9 mouse cellular contexts compared by ENCODE assay signal in genomic region chr4:117156372-117156771, GRCm38 (mm10). TPM values are rescaled to one million over a fixed set of nuclear protein-coding genes. Genes with fewer than 3 reads are reported as not detected.
DNase-seq lines count a peak whose midpoint lies in the region; ATAC-seq and TF ChIP-seq lines count a peak whose summit lies in the region.
"Had no signal": no experiment of that assay in that cellular context is flagged by ENCODE, and none has a peak within 500 bp of the region (broad histone marks: within the 10 kb centered on the region; RNA-seq: fewer than 3 reads in every experiment).

No protein-coding gene starts in this region.

- 30% methylated on average over 6 of the region's 6 CpGs for WGBS in embryonic facial prominence, embryonic 13.5 days
- WGBS in intestine, postnatal 0 days: 31% methylated on average over 6 of the region's 6 CpGs
- WGBS in neural tube, embryonic 14.5 days: 27% methylated on average over 6 of the region's 6 CpGs

- H3K36me3 ChIP-seq in embryonic facial prominence, embryonic 13.5 days: peaks cover 59% of the 10 kb centered on the region
- peaks cover 27% of the 10 kb centered on the region for H3K36me3 ChIP-seq in intestine, postnatal 0 days (ENCODE audit: control insufficient read depth, insufficient read depth)
- H3K36me3 ChIP-seq in neural tube, embryonic 14.5 days (ENCODE audit: control insufficient read depth, insufficient read depth, low read length): peaks cover 28% of the 10 kb centered on the region

- no peak for DNase-seq in layer of hippocampus, adult 2 months (ENCODE audit: low spot score in 2 of 2)
- DNase-seq in layer of hippocampus, postnatal 36 days: no peak
- no peak for DNase-seq in layer of hippocampus, adult 8-10 months (ENCODE audit: low spot score in 2 of 2)
- DNase-seq in spleen, adult 12 weeks (ENCODE audit: low spot score): no peak

- H3K9ac ChIP-seq in embryonic facial prominence, embryonic 13.5 days: peak overlapping the region; percentile 100
- H3K9ac ChIP-seq in intestine, postnatal 0 days (ENCODE audit: low read depth, low read length): peak overlapping the region; percentile 92; the same call in 1 of the 2 replicates
- peak overlapping the region; percentile 95 for H3K9ac ChIP-seq in neural tube, embryonic 14.5 days (replicated peaks; ENCODE audit: low read depth, low read length)

- ATAC-seq in embryonic facial prominence, embryonic 13.5 days (ENCODE audit: insufficient number of reproducible peaks, insufficient read depth, low FRiP score, low TSS enrichment, low read depth): no peak
- no peak; the same call in 1 of the 2 replicates for ATAC-seq in intestine, postnatal 0 days
- no peak; the same call in 1 of the 2 replicates for ATAC-seq in neural tube, embryonic 14.5 days (ENCODE audit: low read depth)
- ATAC-seq in cerebellum, adult (ENCODE audit: insufficient number of reproducible peaks, low FRiP score, low TSS enrichment): no peak

- peak overlapping the region; percentile 94 for H3K27ac ChIP-seq in layer of hippocampus, adult 2 months
- H3K27ac ChIP-seq in embryonic facial prominence, embryonic 13.5 days: peak overlapping the region; percentile 92; the same call in 1 of the 2 replicates
- no peak overlapping the region for H3K27ac ChIP-seq in intestine, postnatal 0 days (ENCODE audit: low read depth, low read length)
- peak overlapping the region; percentile 92 for H3K27ac ChIP-seq in neural tube, embryonic 14.5 days (ENCODE audit: low read depth, low read length)

- H3K4me1 ChIP-seq in embryonic facial prominence, embryonic 13.5 days: peaks cover 21% of the 10 kb centered on the region
- H3K4me1 ChIP-seq in intestine, postnatal 0 days (replicated peaks; ENCODE audit: control insufficient read depth, insufficient read depth, low read length): 0 out of 2 replicates have a peak, but pooled peaks cover 4% of the 10 kb centered on the region
- H3K4me1 ChIP-seq in neural tube, embryonic 14.5 days (ENCODE audit: control insufficient read depth, insufficient read depth, low read length): no peaks in the 10 kb centered on the region

- TF ChIP-seq CTCF in layer of hippocampus, adult 2 months (conservative IDR thresholded peaks at IDR 0.05): no peak
- TF ChIP-seq CTCF in intestine, postnatal 0 days (IDR thresholded peaks at IDR 0.05; ENCODE audit: low read depth): no peak

- H3K4me3 ChIP-seq in layer of hippocampus, adult 2 months: peak overlapping the region; percentile 84
- peak overlapping the region; percentile 69 for H3K4me3 ChIP-seq in embryonic facial prominence, embryonic 13.5 days
- peak overlapping the region; percentile 91 for H3K4me3 ChIP-seq in intestine, postnatal 0 days (ENCODE audit: low read depth, low read length)
- peak overlapping the region; percentile 96 for H3K4me3 ChIP-seq in neural tube, embryonic 14.5 days (ENCODE audit: low read depth, low read length)

- H3K4me2 ChIP-seq in embryonic facial prominence, embryonic 13.5 days: peak overlapping the region; percentile 79
- H3K4me2 ChIP-seq in intestine, postnatal 0 days (replicated peaks; ENCODE audit: low read depth): peak overlapping the region; percentile 87
- peak overlapping the region; percentile 97 for H3K4me2 ChIP-seq in neural tube, embryonic 14.5 days (ENCODE audit: low read depth, low read length)

- no peaks in the 10 kb centered on the region for H3K9me3 ChIP-seq in embryonic facial prominence, embryonic 13.5 days
- H3K9me3 ChIP-seq in intestine, postnatal 0 days (ENCODE audit: control insufficient read depth): no peaks in the 10 kb centered on the region
- H3K9me3 ChIP-seq in neural tube, embryonic 14.5 days (ENCODE audit: control insufficient read depth, low read length): no peaks in the 10 kb centered on the region

- H3K27me3 ChIP-seq in embryonic facial prominence, embryonic 13.5 days: no peaks in the 10 kb centered on the region
- no peaks in the 10 kb centered on the region for H3K27me3 ChIP-seq in intestine, postnatal 0 days (replicated peaks; ENCODE audit: control insufficient read depth, insufficient read depth, low read length)
- no peaks in the 10 kb centered on the region for H3K27me3 ChIP-seq in neural tube, embryonic 14.5 days (ENCODE audit: control insufficient read depth, insufficient read depth, low read length)

RNA-seq across cellular contexts. Expression of gene Rps8, which starts 0.3 kb away (rescaled TPM):
- total RNA-seq in layer of hippocampus, adult 2 months (2021): 100 to 1,000 TPM; 509 to 527 TPM
- 100 to 1,000 TPM; 503 to 512 TPM for total RNA-seq in layer of hippocampus, postnatal 36 days (2021)
- polyA plus RNA-seq in embryonic facial prominence, embryonic 13.5 days (2015; fragmentation: Nextera tagmentation; extraction: Ambion mirVana): 1,074 and 1,114 TPM in 2 replicates
- 563 and 564 TPM in 2 replicates for polyA plus RNA-seq in intestine, postnatal 0 days (2015; fragmentation: Nextera tagmentation; extraction: Ambion mirVana)
- 549 and 599 TPM in 2 replicates for polyA plus RNA-seq in neural tube, embryonic 14.5 days (2014; fragmentation: Nextera tagmentation; extraction: Ambion mirVana)
- 100 to 1,000 TPM; 448 to 635 (median 527) TPM for total RNA-seq in layer of hippocampus, adult 8-10 months (2022)

RNA-seq across cellular contexts. Expression of gene Plk3, which starts 22.6 kb away (rescaled TPM):
- 1 to 10 TPM; 6.9 to 7.2 TPM for total RNA-seq in layer of hippocampus, adult 2 months (2021)
- total RNA-seq in layer of hippocampus, postnatal 36 days (2021): 10 to 100 TPM in 1 of 2 experiments, 1 to 10 TPM in 1; 8.0 to 10.0 TPM
- polyA plus RNA-seq in embryonic facial prominence, embryonic 13.5 days (2015; fragmentation: Nextera tagmentation; extraction: Ambion mirVana): 3.2 and 3.3 TPM in 2 replicates
- 5.3 and 7.0 TPM in 2 replicates for polyA plus RNA-seq in intestine, postnatal 0 days (2015; fragmentation: Nextera tagmentation; extraction: Ambion mirVana)
- 16.1 and 19.1 TPM in 2 replicates for polyA plus RNA-seq in neural tube, embryonic 14.5 days (2014; fragmentation: Nextera tagmentation; extraction: Ambion mirVana)
- total RNA-seq in layer of hippocampus, adult 8-10 months (2022): 1 to 10 TPM; 9.0 to 10.0 (median 9.6) TPM

RNA-seq across cellular contexts. Expression of gene Kif2c, which starts 26.1 kb away (rescaled TPM):
- under 1 TPM; 0.26 to 0.47 TPM for total RNA-seq in layer of hippocampus, adult 2 months (2021)
- total RNA-seq in layer of hippocampus, postnatal 36 days (2021): under 1 TPM; 0.40 to 0.46 TPM
- 63.4 and 73.4 TPM in 2 replicates for polyA plus RNA-seq in embryonic facial prominence, embryonic 13.5 days (2015; fragmentation: Nextera tagmentation; extraction: Ambion mirVana)
- 6.8 and 7.9 TPM in 2 replicates for polyA plus RNA-seq in intestine, postnatal 0 days (2015; fragmentation: Nextera tagmentation; extraction: Ambion mirVana)
- 3.5 and 6.0 TPM in 2 replicates for polyA plus RNA-seq in neural tube, embryonic 14.5 days (2014; fragmentation: Nextera tagmentation; extraction: Ambion mirVana)
- total RNA-seq in layer of hippocampus, adult 8-10 months (2022): under 1 TPM; 0.20 to 0.69 (median 0.37) TPM

RNA-seq across cellular contexts. Expression of gene Tctex1d4, which starts 29.8 kb away (rescaled TPM):
- total RNA-seq in layer of hippocampus, adult 2 months (2021): under 1 TPM in 1 of 2 experiments, not detected in 1; 0.38 TPM
- not detected for total RNA-seq in layer of hippocampus, postnatal 36 days (2021)
- polyA plus RNA-seq in embryonic facial prominence, embryonic 13.5 days (2015; fragmentation: Nextera tagmentation; extraction: Ambion mirVana): not detected in 2 replicates
- polyA plus RNA-seq in intestine, postnatal 0 days (2015; fragmentation: Nextera tagmentation; extraction: Ambion mirVana): 0.22 TPM in 2 replicates
- not detected in 2 replicates for polyA plus RNA-seq in neural tube, embryonic 14.5 days (2014; fragmentation: Nextera tagmentation; extraction: Ambion mirVana)
- under 1 TPM; 0.74 to 0.81 (median 0.78) TPM for total RNA-seq in layer of hippocampus, adult 8-10 months (2022)
- total RNA-seq: granulocyte monocyte progenitor cell, adult 5-6 weeks had no signal

RNA-seq across cellular contexts. Expression of gene Btbd19, which starts 30.8 kb away (rescaled TPM):
- total RNA-seq in layer of hippocampus, adult 2 months (2021): 10 to 100 TPM; 13.3 to 14.8 TPM
- total RNA-seq in layer of hippocampus, postnatal 36 days (2021): 10 to 100 TPM; 11.6 to 13.4 TPM
- polyA plus RNA-seq in embryonic facial prominence, embryonic 13.5 days (2015; fragmentation: Nextera tagmentation; extraction: Ambion mirVana): 5.8 and 6.2 TPM in 2 replicates
- 2.9 and 3.5 TPM in 2 replicates for polyA plus RNA-seq in intestine, postnatal 0 days (2015; fragmentation: Nextera tagmentation; extraction: Ambion mirVana)
- 2.7 and 3.9 TPM in 2 replicates for polyA plus RNA-seq in neural tube, embryonic 14.5 days (2014; fragmentation: Nextera tagmentation; extraction: Ambion mirVana)
- total RNA-seq in layer of hippocampus, adult 8-10 months (2022): 10 to 100 TPM; 12.9 to 18.3 (median 16.2) TPM
